Mouse (Mus musculus) spleen, adult 2 months (tissue): ENCODE results near the gene Gpr161. TPM values are rescaled to one million over a fixed set of nuclear protein-coding genes. Genes with fewer than 3 reads are reported as not detected.

ENCODE experiments used
- DNase-seq, 2 experiments: peaks; one replicate each; pipeline versions ENCODE4 v3.0.0 to v3.0.0-alpha.2; 2012 to 2021; ENCODE audit warnings: low spot score in 2 of 2, low read depth in 1 of 2
- H3K27ac ChIP-seq: fragments of 200-500 bp; 2 replicates; pipeline ENCODE4 v1.5.1; 2012; ENCODE audit warnings: low read length, inconsistent platforms; ENCODE audit not compliant: insufficient read depth
- H3K27me3 ChIP-seq: fragments of 200-500 bp; 2 replicates; pipeline ENCODE4 v1.6.1; 2012; ENCODE audit warnings: mild to moderate bottlenecking, moderate library complexity, low read length, inconsistent platforms; ENCODE audit not compliant: control insufficient read depth, insufficient read depth
- H3K36me3 ChIP-seq: fragments of 200-500 bp; 2 replicates; pipeline ENCODE4 v1.6.1; 2012; ENCODE audit warnings: mild to moderate bottlenecking, low read length, inconsistent platforms; ENCODE audit not compliant: control insufficient read depth, insufficient read depth
- H3K4me1 ChIP-seq: fragments of 200-500 bp; 2 replicates; pipeline ENCODE4 v1.6.1; 2011; ENCODE audit warnings: inconsistent platforms; ENCODE audit not compliant: control insufficient read depth, insufficient read depth, insufficient read length
- H3K4me3 ChIP-seq: fragments of 200-500 bp; 2 replicates; pipeline ENCODE4 v1.5.1; 2011; ENCODE audit warnings: mild to moderate bottlenecking, inconsistent platforms; ENCODE audit not compliant: insufficient read depth, insufficient read length; ENCODE audit errors: extremely low read depth
- CTCF ChIP-seq: fragments of 200-500 bp; IDR thresholded peaks from 2 replicates; pipeline ENCODE4 v1.5.1; 2011; ENCODE audit warnings: mild to moderate bottlenecking, inconsistent platforms; ENCODE audit not compliant: insufficient read depth, insufficient read length, insufficient replicate concordance; ENCODE audit errors: extremely low read depth
- POLR2A ChIP-seq: fragments of 200-500 bp; IDR thresholded peaks from 2 replicates; pipeline ENCODE4 v1.6.1; 2011; ENCODE audit warnings: low read depth, low read length, inconsistent platforms
- WGBS: fragments of 180-500 bp; shearing (Covaris S2); methylation state at CpG from one replicate; pipeline ENCODE4 v1.1.7; 2018; 5-methylcytosine and 5-hydroxymethylcytosine counted together
- polyA plus RNA-seq: library from polyadenylated mRNA; depleted of rRNA; stranded (reverse); fragments of >200 nt; gene quantifications from 2 replicates; pipeline ENCODE4 v1.2.3, GENCODE M21; 2012

Gpr161 gene
- polyA plus RNA-seq, 1 experiment, result 0.78 TPM

- Histone ChIP-seq H3K4me1 (no peaks in the 10 kb centered on the region), H3K27ac (no peak overlapping the region), H3K4me3 (no peak overlapping the region), H3K27me3 (no peaks in the 10 kb centered on the region), H3K36me3 (no peaks in the 10 kb centered on the region)
- DNase-seq, result peak in 1 of 2 experiments; percentile 14
- TF ChIP-seq CTCF, result peak; percentile 10; the same call in 1 of the 2 replicates
- TF ChIP-seq POLR2A, result no peak
- 89% methylated on average over 4 of the region's 4 CpGs for WGBS
These were observed 5.8 kb upstream of the Gpr161 start for GRCm38 (mm10) chr1:165289831-165290230.

DNA sequence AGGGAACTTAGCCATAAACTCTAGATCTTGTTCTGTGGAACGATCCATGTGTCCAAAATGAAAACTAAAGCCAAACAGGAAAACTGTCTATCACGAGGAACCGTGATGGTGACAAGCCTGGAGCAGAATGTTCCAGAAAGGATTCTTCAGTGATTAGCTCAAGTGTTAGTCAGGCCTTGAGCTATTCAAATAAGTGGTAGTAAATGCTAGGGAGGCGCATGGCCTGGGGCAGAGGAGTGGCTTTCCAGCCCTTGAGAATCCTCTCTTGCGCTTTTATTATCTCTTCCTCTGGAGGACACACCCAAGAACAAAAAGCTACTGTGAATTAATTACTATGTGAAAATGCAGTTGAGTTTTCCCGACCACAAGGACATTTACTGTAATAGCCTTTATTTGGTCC, 4.0 kb upstream of the Gpr161 start:
- TF ChIP-seq CTCF (no peak), POLR2A (no peak)

DNA sequence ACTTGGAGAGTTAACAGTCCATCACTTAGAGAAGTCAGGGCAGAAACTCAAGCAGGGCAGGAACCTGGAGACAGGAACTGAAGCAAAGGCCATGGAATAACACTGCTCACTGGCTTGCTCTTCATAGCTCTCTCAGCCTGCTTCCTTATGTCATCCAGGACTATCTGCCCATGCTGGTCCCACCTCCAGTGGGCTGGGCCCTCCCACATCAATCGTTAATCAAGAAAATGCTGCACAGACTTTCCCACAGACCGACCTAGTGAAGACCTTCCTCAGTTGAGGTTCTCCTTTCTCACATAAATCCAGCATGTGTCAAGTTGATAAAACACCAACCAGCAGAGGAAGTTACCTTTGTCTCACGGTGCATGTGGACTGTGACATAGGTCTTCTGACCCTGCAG, 5.5 kb downstream of the Gpr161 start:
- no peaks in the 10 kb centered on the region for H3K27me3 ChIP-seq
- no peaks in the 10 kb centered on the region for H3K4me1 ChIP-seq
- TF ChIP-seq CTCF, result no peak
- TF ChIP-seq POLR2A, result no peak
- H3K36me3 ChIP-seq, result no peaks in the 10 kb centered on the region
- no peak overlapping the region for H3K27ac ChIP-seq
- no peak for DNase-seq
- no peak overlapping the region for H3K4me3 ChIP-seq
- 6% methylated on average over 3 of the region's 3 CpGs for WGBS

More for the DNA sequence above, 4.0 kb upstream of the Gpr161 start:
- H3K4me3 ChIP-seq, result no peak overlapping the region
- H3K27me3 ChIP-seq, result no peaks in the 10 kb centered on the region
- H3K36me3 ChIP-seq, result no peaks in the 10 kb centered on the region
- DNase-seq, result no peak
- WGBS, result 84% methylated on average over 6 of the region's 6 CpGs
- H3K27ac ChIP-seq, result no peak overlapping the region
- H3K4me1 ChIP-seq, result no peaks in the 10 kb centered on the region

- TF ChIP-seq POLR2A, result no peak
- TF ChIP-seq CTCF, result no peak
- Histone ChIP-seq H3K27ac (no peak overlapping the region), H3K36me3 (no peaks in the 10 kb centered on the region), H3K4me3 (no peak overlapping the region), H3K4me1 (no peaks in the 10 kb centered on the region), H3K27me3 (no peaks in the 10 kb centered on the region)
- WGBS, result 85% methylated on average over 2 of the region's 2 CpGs
- no peak for DNase-seq
These were observed 6.0 kb downstream of the Gpr161 start for GRCm38 (mm10) chr1:165301567-165301966.

DNA sequence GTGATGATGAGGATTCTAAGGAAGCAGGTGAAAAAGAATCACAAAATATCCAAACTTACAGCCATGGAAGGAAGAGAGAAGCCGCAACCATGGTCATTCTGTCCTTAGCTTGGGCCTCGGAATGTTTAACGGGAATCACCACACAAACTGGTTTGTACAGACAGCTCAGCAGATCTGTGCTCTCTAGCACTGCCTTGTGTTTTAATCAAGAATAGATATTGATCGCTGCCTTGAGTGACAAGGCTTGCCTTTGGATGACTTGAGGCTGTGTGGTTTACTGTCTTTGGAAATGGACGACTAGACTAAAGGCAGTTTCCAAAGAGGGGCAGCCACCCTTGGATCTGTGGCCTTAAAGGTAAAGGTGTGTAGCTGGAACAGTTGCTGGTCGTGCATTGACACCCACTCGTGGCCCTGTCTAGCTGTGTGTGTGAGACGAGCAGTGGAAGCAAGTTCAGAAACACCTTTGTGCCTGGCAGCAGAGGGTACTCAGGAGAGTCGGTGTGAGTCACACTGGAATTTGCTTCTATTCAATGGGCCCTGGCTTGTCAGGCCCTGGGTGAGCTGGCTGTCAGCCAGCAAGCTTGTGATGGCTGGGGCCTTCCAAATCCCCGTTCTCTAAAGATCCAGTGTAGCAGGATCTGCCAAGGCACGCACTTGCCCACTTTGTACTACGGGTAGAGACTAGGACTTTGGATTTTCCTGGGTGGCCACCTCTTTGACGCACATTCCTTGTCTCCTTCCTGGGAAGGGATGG, 7.0 kb downstream of the Gpr161 start:
- Histone ChIP-seq H3K4me1 (no peaks in the 10 kb centered on the region), H3K27me3 (no peaks in the 10 kb centered on the region), H3K4me3 (no peak overlapping the region), H3K36me3 (no peaks in the 10 kb centered on the region), H3K27ac (no peak overlapping the region)
- TF ChIP-seq POLR2A, result no peak
- no peak for TF ChIP-seq CTCF
- DNase-seq, result no peak
- 89% methylated on average over 13 of the region's 13 CpGs for WGBS

GRCm38 (mm10) chr1:165303209-165303608, 7.6 kb downstream of the Gpr161 start:
- no peak for DNase-seq
- Histone ChIP-seq H3K4me3 (no peak overlapping the region), H3K27me3 (no peaks in the 10 kb centered on the region), H3K4me1 (no peaks in the 10 kb centered on the region), H3K27ac (no peak overlapping the region), H3K36me3 (no peaks in the 10 kb centered on the region)
- TF ChIP-seq POLR2A, result no peak
- no peak for TF ChIP-seq CTCF
- 85% methylated on average over 6 of the region's 6 CpGs for WGBS

DNA sequence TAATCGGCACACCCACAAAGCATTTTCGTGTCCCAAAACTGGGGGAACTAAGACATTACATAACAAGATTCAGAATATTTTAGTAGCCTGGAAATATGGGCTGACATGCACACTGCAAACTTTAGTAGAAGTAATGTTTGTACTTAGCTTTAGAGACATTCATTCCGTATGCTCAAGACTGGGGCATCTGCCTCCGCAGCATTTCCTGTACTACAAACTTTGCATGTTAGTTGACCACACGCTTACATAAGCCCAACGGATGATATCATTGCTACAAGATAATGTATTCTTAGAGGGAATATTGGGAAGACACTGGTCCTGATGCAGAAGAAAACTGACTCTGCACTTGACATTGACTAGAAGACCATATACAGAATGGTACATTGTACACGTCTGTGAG, 8.8 kb downstream of the Gpr161 start:
- WGBS, result 65% methylated on average over 7 of the region's 7 CpGs
- H3K27ac ChIP-seq, result no peak overlapping the region
- no peaks in the 10 kb centered on the region for H3K4me1 ChIP-seq
- no peak overlapping the region for H3K4me3 ChIP-seq
- H3K36me3 ChIP-seq, result no peaks in the 10 kb centered on the region
- DNase-seq, result no peak
- H3K27me3 ChIP-seq, result no peaks in the 10 kb centered on the region
- TF ChIP-seq CTCF, result no peak
- no peak for TF ChIP-seq POLR2A
